Mouse (Mus musculus) cerebellum, adult 9-10 months (tissue): ENCODE measurements at regions not wholly inside any gene's neighbourhood (a gene's known extent, or its start where the extent isn't known, plus 50 kb on each side); places are given as distances from the start of the nearest gene placed in this dataset.

Experiments used
- DNase-seq: peaks from one replicate; pipeline ENCODE4 v3.0.0; 2022

GRCm38 (mm10) chr15:24296798-24297197, 1116.8 kb downstream of the Basp1 start:
- DNase-seq = peak; percentile 29

DNA sequence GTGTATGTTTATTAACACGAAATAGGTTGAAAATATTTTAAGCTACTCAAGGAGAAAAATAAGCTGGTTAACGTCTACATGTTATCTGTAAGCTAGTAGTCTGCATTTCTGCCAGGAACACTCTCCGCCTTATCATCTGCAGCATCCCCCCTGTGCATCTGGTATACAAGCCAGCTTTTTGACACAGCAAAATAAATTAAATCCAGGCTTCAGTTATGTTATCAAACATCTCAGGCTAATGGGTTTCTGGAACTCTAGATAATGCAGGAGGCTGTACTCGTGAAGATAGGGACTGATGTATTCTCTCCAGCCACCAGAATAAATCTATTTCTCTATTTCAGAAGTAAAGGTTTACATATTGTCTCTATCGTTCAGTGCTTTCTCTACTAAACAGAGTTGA, 1138.5 kb downstream of the Basp1 start:
- no peak for DNase-seq

DNA sequence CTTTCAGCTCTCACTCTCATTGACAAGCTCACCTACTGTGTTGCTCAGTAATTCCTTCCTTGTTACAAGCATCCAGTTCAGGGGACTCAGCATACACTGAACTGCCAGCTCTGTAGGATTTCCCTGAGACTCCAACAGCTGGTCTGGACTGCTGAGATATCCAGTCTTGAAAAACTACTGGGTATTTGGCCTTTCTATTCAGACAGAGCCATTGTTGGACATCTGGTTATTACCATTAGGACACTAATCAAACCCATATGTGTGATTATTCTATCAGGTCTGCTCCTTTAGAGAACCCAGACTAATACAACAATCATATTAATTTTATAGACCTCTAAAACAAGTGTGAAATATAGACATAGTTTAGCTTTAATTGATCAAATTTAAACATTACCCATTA, 1146.2 kb downstream of the Basp1 start:
- DNase-seq = no peak
